Mouse (Mus musculus) liver, adult (tissue): Measurements from ENCODE around the gene Ltbp4.

ENCODE experiments used
- GATA4 ChIP-seq: IDR thresholded peaks from 2 replicates; pipeline ENCODE4 v1.6.1; 2014; ENCODE audit warnings: mild to moderate bottlenecking, low read length; ENCODE audit not compliant: insufficient replicate concordance

Ltbp4 gene

DNA sequence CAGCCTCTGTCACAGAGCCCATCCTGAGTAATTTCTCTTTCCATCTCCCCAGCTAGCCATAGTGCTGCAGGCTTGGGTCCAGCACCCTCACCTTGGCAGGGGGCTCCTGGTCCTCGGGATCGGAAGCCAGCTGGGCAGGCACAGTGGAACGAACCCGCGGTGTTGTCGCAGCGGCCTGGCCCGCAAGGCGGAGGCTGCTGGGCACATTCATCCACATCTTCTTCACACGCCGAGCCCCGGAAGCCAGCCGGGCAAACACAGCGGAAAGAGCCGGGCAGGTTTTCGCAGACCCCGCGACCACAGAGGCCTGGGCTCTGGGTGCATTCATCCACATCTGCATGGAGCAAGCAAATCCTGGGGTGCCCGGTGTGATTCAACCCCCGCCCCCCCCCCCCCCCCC lies 12.6 kb downstream of the Ltbp4 start:
- no peak for TF ChIP-seq GATA4

DNA sequence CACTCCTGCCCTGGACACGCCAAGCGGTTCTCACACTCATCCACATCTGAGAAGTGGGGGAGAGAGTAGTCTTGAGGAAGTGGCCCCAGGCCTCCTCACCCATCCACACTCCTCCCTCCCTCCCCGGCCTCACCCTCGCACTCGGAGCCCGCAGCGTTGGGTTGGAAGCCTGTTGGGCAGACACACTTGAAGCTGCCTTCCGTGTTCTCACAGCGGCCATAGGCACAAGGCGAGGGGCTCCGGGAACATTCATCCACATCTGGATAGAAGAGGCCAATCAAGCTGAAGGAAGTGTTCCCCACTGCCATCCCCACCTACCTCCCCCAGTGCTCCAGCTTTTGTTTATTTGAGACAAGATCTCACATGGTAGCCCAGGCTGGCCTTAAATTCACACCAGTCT lies 13.3 kb downstream of the Ltbp4 start:
- TF ChIP-seq GATA4, result no peak

DNA sequence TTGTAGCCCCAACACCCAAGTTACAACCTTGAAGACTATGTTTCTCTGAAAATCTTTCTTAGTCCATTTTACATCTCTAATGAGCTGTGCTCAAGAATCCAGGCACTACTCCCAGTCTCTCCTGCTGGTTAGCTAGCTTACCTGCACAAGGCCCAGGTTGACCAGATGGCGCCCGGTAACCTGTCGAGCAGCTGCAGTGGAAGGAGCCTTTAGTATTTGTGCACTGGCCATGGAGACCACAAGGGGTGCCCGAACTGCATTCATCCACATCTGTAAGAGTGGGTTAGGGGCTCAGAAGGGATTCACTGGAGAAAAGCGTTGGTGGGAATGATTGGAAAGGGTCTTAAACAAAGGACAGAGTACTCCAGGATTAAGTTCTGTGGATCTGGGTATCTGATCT lies 14.5 kb downstream of the Ltbp4 start:
- no peak for TF ChIP-seq GATA4

DNA sequence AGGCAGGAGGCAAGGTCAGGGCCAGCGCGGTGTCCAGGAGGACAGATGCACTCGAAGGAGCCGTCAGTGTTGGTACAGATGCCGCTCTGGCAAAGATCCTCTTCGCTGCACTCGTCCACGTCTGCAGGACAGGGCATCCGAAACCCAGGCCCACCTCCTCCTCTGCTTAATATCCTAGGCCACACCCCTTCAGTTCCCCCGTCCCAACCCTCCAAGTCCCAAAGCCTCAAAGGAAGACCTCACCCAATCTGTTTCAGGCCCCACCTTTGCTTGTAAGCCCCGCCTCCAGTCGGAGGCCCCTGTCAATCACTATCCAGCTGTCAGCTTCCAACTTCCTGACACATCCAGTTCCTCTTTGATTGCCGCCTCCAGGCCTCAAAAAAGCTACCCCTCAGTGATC lies 15.2 kb downstream of the Ltbp4 start:
- TF ChIP-seq GATA4, result no peak

DNA sequence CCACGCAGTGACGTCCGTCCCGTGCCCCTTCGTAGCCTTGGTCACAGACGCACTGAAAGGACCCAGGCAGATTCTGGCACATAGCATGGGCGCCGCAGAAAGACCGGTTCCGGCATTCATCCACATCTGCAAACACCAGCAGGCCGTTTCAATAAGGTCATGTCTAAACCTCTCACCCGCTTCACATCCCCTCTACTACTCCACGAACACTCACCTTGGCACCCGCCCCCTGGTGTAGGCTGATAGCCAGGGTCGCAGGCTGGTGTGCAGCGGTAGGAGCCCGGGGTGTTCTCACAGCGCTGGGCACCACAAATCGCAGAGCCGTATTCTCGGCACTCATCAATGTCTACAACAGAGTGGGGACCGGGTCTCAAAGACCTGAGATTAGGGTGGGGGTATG lies 18.1 kb downstream of the Ltbp4 start:
- TF ChIP-seq GATA4, result no peak

DNA sequence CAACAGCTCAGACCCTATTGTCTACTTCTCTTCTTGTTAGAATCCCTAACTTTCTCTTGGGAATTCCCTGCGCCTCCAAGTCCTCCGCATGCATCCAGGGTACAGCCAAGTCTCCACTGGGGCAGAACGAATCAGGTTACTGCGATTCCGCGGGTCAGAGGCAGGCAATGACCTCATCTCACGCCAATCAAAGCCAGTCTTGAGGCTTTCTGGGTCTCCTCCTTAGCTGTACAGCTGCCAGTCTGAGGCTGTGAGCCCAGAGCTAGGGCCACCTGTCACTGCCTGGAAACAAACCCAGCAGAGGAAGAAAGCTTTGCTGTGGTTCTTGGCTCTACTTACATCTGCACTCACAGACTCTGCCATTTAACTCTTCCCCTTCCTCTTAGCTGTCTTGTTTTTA lies 21.5 kb downstream of the Ltbp4 start:
- no peak for TF ChIP-seq GATA4

DNA sequence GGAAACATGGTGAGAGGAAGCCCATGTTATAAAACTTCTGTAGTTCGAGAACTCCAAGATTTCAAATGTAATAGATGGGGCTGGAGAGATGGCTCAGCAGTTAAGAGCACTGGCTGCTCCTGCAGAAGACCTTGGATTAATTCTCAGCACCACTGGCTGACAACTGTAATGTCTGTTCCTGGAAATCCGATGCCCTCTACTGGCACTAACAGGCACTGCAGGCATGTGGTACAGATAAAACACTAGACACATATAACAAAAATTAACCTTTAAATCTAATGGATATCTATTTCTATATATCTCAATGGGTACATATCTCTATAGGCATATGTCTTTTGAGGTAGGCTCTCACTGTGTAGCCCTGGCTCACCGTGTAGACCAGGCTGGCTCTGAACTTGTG lies 23.1 kb downstream of the Ltbp4 start:
- no peak for TF ChIP-seq GATA4

DNA sequence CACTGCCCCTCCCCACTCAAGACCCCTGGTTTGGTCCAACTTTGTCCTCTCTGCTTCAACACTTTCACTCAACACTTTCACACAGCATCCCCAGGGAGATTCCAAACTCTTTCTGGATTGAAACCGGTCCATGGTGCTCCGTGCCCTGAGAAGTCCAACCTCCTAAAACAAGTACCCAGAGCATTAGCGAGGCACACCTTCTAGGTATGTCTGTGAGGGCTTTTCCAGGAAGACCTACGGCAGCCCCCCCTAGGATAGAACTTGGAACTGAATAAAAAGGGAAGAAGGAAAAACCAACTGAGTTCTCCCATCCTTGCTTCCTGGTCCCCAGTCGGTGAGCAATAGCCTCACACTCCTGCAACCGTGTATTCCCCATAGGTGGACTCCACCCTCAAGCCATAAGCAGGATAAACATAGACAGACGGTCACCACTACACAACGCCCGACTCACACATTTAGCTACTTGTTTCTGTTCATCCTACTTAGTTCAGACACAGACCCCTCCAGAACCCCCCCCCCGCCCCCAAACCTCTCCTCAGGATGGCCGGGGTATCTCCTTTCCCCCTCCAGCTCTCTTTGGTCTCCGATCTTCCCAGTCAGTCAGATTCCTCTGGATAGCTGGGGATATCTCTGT lies 25.7 kb downstream of the Ltbp4 start:
- no peak for TF ChIP-seq GATA4

DNA sequence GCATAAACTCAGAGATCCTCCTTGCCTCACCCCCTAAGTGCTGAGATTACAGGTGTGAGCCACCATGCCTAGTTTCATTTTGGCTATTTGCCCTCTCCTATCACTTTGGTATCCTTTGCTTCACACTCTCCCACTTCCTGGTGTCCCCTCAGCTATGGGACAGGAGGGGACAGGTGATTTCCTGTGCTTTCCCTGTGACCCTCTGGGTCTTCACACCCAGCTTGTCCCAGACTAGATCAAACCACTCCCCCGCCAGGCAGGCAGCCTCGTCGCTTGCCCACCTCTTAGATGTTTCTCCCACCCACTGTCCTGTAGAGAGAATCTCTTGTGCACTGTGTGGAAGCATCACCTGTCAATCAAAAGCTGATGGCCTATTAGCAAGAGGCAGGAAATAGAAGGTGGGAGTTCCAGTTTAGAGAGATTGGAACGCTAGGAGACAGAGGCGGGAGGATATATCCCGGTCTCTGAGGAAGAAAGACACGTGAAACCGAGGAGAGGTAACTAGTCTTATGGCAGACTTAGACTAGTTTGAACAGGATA lies 26.4 kb downstream of the Ltbp4 start:
- no peak for TF ChIP-seq GATA4

DNA sequence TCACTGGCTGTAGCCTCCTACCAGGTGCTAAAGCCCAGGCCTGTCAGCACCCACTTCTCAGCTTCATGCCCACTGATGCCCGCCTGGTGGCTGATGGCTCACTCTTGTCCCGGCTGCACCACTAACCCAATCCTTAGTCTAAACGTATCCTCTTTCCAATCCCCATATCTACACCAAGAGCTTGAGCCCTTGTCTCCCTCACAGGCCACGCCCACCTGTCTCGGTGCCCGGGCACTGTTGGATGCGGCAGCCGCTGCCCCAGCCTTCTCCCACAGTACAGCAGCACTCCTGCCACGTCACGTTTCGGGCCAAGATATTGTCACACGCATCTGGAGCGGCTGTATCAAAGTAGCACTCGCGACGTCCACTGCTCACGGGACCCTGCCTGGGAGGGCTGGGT lies 27.2 kb downstream of the Ltbp4 start:
- no peak for TF ChIP-seq GATA4

DNA sequence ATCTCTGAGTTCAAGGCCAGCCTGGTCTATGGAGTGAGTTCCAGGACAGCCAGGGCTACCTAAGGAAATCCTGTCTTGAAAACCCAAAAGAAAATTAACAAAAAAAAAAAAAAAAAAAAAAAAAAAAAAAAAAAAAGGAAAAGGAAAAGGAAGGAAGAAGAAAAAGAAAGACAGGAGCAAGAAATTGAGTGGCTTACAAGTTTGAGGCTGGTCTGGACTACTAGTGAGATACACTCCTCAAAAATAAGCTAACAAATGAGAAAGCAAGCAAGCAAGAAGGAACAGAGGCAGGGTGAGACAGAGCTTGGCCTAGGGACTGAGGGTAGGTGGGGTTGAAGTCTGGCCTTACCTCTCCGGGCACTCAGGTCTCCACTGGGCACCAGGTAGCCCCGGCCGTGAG lies 27.7 kb downstream of the Ltbp4 start:
- no peak for TF ChIP-seq GATA4

DNA sequence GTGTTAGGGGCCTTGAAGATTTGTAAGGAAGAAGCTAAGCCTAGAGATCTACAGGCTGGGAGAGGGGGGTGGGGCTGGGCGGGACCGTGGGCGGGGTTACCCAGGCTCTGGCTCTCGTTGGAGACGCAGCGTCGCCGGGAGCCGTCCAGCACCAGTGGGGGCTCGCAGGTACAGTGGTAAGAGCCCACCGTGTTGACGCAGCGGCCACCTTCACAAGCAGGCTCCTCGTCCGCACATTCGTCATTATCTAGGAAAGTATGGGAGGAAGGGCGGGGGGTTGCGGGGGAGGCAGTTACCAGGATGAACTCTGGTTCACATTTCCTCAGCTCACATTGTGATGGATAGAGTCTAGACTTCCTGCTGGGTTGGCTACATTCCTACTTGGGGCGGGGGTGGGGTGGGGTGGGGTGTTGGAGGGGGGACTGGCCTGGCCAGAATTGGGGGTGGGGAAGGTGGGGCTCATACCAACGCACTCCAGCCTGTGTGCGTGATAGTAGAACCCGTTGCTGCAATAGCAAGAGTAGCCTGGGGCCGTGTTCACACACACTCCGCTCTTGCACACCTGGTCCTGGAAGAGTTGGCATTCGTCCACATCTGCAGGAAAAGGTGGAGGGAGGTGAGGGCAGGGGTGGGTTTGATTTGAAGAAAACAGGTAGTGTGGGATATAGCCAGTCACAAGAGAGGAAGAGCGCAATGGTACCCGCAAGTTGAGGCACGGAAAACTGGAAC lies 28.5 kb downstream of the Ltbp4 start:
- TF ChIP-seq GATA4, result no peak

DNA sequence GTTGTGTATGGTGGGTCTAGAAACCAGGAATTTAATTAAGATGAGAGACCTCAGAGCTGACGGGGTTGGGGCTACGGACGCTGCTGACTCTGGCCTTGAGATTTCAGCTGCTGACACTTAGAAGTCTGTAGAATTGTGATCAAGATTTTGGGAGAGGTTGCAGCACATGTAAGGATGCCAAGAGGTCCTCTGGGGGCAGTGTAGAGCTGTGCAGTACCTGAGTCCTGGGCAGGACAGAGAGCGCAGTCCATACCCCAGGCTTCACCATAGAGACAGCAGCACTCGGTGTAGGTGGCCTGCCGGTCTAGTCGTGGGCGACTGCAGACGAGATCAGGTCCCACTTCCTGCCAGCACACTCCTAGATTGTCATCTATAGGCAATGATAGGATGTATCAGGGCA lies 29.9 kb downstream of the Ltbp4 start:
- no peak for TF ChIP-seq GATA4

DNA sequence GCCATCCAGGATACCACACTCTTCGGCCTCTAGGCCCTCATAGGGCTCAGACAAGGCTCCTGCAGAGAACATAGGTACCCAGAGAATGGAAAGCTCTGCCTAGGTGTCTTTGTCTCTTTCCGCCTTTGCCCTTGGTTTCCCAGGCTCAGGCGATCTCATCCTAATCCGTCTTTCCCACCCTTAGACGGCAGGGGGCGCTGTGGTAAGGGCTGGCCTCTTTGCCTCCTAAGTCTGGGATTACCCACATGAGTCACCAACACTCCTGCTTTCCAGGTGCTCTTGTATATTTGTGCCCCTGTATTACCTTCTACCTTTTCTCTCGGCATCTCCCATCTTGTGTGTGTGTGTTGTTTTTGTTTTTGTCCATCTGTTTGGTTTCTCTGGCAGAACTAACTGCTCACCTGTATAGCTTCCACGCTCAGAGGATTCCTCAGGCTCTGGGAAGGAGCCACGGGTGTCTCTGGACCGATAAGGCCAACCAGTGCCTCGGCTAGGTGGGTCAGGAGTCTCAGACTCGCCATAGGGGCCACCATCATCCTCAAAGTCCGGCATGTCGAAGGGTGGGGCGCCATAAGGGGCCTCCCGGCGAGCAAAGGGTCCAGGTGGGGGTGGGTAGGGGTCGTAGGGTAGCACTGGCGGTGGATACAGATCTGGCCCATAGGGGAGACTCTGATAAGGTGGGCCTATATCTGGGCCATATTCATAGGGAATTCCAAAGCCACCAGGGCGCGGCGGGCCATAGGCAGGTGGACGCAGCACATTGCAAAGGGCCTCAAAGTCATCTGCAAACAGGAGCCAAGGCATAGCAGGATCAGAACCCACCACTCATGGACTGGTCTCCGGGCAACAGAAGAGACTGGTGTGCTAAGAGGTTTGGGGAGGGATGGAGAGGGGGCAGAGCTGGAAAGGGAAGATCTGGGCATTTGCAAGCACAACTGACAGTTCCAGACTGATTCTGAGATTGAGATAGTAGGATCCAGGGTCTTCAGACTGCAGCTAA lies 31.0 kb downstream of the Ltbp4 start:
- no peak for TF ChIP-seq GATA4

DNA sequence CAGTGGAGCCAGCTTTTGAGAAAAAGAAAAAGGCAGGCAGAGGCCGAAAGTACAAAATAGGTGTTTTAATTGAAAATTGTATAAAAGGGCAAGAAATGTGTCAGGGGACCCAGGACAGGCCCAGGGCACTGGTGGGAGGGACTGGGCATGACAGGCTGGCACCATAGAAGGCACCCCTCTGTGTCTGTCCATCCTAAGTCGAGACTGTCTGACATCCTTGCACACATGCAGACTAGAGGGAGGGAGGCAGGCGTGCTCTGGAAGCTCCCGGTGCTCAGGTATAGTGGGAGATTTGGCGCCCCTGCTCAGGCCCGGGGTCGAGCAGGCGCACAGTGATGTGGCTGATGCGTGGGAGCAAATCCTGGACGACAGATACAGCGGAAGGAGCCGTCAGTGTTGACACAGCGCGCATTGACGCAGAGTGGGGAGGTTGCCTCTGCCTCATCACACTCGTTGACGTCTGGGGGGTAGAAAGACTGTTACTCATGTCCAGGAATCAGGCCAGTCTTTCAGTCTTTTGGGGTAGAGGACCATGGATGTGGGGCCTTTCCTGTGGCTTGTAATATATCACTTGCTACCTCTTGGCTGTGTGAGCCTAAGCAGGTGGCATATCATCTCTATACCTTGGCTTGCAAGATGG lies 32.3 kb downstream of the Ltbp4 start:
- no peak for TF ChIP-seq GATA4
